Mouse (Mus musculus): ENCODE data around the gene Rabl2. TPM values are rescaled to one million over a fixed set of nuclear protein-coding genes. Genes with fewer than 3 reads are reported as not detected.

The Rabl2 gene
- polyA plus RNA-seq, 1 experiment from 2014 or later: 34.6 TPM

- no peak overlapping the region for H3K4me3 ChIP-seq (replicated peaks)
- no peak overlapping the region for H3K9ac ChIP-seq
- H3K9me3 ChIP-seq: no peaks in the 10 kb centered on the region
- no peak overlapping the region for H3K4me2 ChIP-seq
- 0 out of 2 replicates have a peak, but pooled peaks cover 3% of the 10 kb centered on the region for H3K36me3 ChIP-seq
- ATAC-seq (ENCODE audit: insufficient read depth, low FRiP score, low read depth): no peak
- no peaks in the 10 kb centered on the region for H3K4me1 ChIP-seq
- H3K27me3 ChIP-seq (replicated peaks): no peaks in the 10 kb centered on the region
- no peak overlapping the region for H3K27ac ChIP-seq
- 88% methylated on average over 5 of the region's 5 CpGs for WGBS
Measured at GRCm38 (mm10) chr15:89585101-89585500, 6.6 kb downstream of the Rabl2 start.

- no peak overlapping the region for H3K27ac ChIP-seq
- no peak for ATAC-seq (ENCODE audit: insufficient read depth, low FRiP score, low read depth)
Measured at GRCm38 (mm10) chr15:89582494-89582893, 9.2 kb downstream of the Rabl2 start.

DNA sequence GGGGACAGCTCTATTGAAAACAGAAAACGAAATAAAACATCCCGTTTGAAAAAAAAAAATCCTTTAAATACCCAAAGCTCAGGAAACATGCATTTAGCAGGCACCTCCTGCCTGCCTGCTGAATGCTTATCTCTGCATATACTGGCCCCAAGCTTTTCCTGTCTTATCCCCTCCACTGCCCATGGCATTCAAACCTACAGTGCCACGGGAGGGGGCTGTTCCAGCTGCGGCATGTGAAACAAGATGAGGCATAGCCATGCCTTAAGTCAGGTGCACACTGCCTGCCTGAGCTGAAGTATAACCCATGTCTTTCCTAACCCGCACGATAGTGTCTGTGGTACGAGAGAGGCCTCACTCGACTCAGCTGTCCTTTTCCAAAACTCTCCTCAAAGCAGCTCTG, 19.6 kb downstream of the Rabl2 start:
- Histone ChIP-seq H3K4me3 (replicated peaks) (no peak overlapping the region), H3K4me2 (no peak overlapping the region), H3K27ac (no peak overlapping the region), H3K9me3 (no peaks in the 10 kb centered on the region), H3K4me1 (no peaks in the 10 kb centered on the region), H3K36me3 (no peaks in the 10 kb centered on the region), H3K27me3 (replicated peaks) (no peaks in the 10 kb centered on the region), H3K9ac (no peak overlapping the region)
- no peak for ATAC-seq (ENCODE audit: insufficient read depth, low FRiP score, low read depth)
- WGBS: 68% methylated on average over 8 of the region's 8 CpGs

More at GRCm38 (mm10) chr15:89582494-89582893, 9.2 kb downstream of the Rabl2 start:
- WGBS: 84% methylated on average over 7 of the region's 7 CpGs
- no peak overlapping the region for H3K9ac ChIP-seq
- no peaks in the 10 kb centered on the region for H3K9me3 ChIP-seq
- no peak overlapping the region for H3K4me3 ChIP-seq (replicated peaks)
- H3K27me3 ChIP-seq (replicated peaks): no peaks in the 10 kb centered on the region
- no peak overlapping the region for H3K4me2 ChIP-seq
- H3K4me1 ChIP-seq: no peaks in the 10 kb centered on the region
- H3K36me3 ChIP-seq: 0 out of 2 replicates have a peak, but pooled peaks cover 3% of the 10 kb centered on the region

GRCm38 (mm10) chr15:89568114-89568513, 23.6 kb downstream of the Rabl2 start, which contains the start of gene Acr:
TSS of gene Acr (plus strand) at chr15:89568326.
- Histone ChIP-seq H3K4me3 (replicated peaks) (no peak within 1 kb of the TSS), H3K4me1 (no peaks in the 10 kb centered on the region), H3K27me3 (replicated peaks) (no peaks in the 10 kb centered on the region), H3K9me3 (no peaks in the 10 kb centered on the region), H3K27ac (no peak within 1 kb of the TSS), H3K36me3 (no peaks in the 10 kb centered on the region), H3K4me2 (no peak within 1 kb of the TSS), H3K9ac (no peak within 1 kb of the TSS)
- ATAC-seq (ENCODE audit: insufficient read depth, low FRiP score, low read depth): no peak
- 87% methylated on average over 6 of the region's 6 CpGs for WGBS

DNA sequence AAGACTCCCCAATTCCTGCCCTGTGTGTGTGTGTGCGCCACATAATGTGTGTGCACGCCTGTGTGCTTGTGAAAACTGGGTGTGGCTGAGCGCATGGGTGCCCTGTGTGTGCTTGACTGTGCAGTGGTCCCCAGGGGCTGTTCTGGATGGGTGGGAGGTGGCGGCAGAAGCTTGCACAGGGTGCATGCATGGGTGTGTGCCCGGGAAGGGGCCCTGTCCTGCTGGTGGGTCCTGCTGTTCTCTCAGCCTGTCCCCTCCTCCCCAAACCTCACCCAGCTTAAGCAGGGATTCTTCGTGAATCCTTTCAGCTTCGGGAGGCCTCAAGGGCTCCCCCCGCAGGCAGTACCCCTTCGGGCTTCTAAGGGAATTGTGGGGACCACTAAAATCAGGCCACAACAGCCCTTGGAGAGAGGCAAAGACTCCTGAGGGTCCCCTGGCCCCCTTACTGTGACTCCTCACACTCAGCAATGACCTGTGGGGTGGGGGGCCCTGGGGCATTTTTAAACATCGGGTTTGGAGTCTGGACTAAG, 32.5 kb downstream of the Rabl2 start:
- Histone ChIP-seq H3K9me3 (no peaks in the 10 kb centered on the region), H3K36me3 (no peaks in the 10 kb centered on the region), H3K4me1 (peaks cover 14% of the 10 kb centered on the region; the same call in 1 of the 2 replicates), H3K27ac (no peak overlapping the region), H3K27me3 (replicated peaks) (peaks cover 29% of the 10 kb centered on the region), H3K4me3 (replicated peaks) (no peak overlapping the region), H3K4me2 (no peak overlapping the region), H3K9ac (no peak overlapping the region)
- WGBS: 53% methylated on average over 10 of the region's 10 CpGs
- no peak for ATAC-seq (ENCODE audit: insufficient read depth, low FRiP score, low read depth)

GRCm38 (mm10) chr15:89557996-89558390, 33.7 kb downstream of the Rabl2 start:
- Histone ChIP-seq H3K4me1 (peaks cover 14% of the 10 kb centered on the region; the same call in 1 of the 2 replicates), H3K27me3 (replicated peaks) (peaks cover 29% of the 10 kb centered on the region), H3K9ac (no peak overlapping the region), H3K9me3 (no peaks in the 10 kb centered on the region), H3K27ac (no peak overlapping the region), H3K4me2 (peak overlapping the region; percentile 58), H3K36me3 (no peaks in the 10 kb centered on the region), H3K4me3 (replicated peaks) (peak overlapping the region; percentile 28)
- 21% methylated on average over 33 of the region's 34 CpGs for WGBS
- ATAC-seq (ENCODE audit: insufficient read depth, low FRiP score, low read depth): no peak

- Histone ChIP-seq H3K4me2 (peak overlapping the region; percentile 58), H3K4me3 (replicated peaks) (peak overlapping the region; percentile 28), H3K27ac (peak overlapping the region; percentile 54; the same call in 1 of the 2 replicates), H3K4me1 (peaks cover 14% of the 10 kb centered on the region; the same call in 1 of the 2 replicates), H3K36me3 (no peaks in the 10 kb centered on the region), H3K9ac (no peak overlapping the region), H3K9me3 (no peaks in the 10 kb centered on the region), H3K27me3 (replicated peaks) (peaks cover 29% of the 10 kb centered on the region)
- no peak for ATAC-seq (ENCODE audit: insufficient read depth, low FRiP score, low read depth)
- WGBS: 24% methylated on average over 40 of the region's 40 CpGs
Measured at GRCm38 (mm10) chr15:89557179-89557995, 34.3 kb downstream of the Rabl2 start.

DNA sequence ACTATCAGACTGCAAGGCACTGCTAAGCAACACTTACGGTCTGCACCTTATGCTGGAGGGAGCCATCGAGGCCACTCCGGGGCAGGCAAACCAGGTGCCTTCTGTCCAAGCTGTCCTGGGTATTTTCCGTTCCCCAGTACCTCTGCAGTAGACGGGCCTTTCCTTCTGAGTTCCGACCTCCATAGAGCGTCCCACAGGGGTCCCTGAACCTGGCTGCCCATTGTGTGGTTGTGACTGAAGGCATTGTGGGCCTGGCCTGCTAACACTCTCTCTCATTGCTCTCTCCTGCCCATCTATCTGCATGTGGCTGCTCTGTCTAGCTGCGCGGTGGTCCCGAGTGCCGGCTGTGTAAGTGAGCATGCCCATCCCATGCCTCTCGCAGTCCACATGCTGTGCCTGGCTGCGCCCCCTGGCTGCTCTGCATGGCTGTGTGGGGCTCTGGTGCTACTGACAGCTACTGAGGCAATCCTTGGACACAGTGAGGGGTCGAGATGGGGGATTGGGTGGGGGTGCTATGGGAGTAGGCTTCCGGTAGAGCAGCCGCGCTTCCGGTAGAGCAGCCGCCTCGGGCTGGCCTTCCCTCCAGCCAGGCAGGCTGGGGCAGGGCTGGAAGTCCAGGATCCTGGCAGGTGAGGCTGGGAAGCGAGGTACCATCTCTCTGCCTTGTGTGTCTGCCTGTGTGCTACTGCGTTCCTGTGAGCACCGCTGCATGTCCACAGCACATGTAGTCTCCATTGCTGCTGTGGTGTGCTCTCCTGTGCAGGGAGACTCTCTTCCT, 35.1 kb downstream of the Rabl2 start:
- peak overlapping the region; percentile 58 for H3K4me2 ChIP-seq
- peaks cover 29% of the 10 kb centered on the region for H3K27me3 ChIP-seq (replicated peaks)
- H3K27ac ChIP-seq: 0 out of 2 replicates have a peak overlapping the region, but pooled peaks have one; percentile 54
- H3K4me3 ChIP-seq (replicated peaks): 0 out of 2 replicates have a peak overlapping the region, but pooled peaks have one; percentile 6
- no peaks in the 10 kb centered on the region for H3K36me3 ChIP-seq
- H3K9me3 ChIP-seq: no peaks in the 10 kb centered on the region
- 42% methylated on average over 23 of the region's 23 CpGs for WGBS
- H3K9ac ChIP-seq: no peak overlapping the region
- no peak for ATAC-seq (ENCODE audit: insufficient read depth, low FRiP score, low read depth)
- peaks cover 14% of the 10 kb centered on the region; the same call in 1 of the 2 replicates for H3K4me1 ChIP-seq

DNA sequence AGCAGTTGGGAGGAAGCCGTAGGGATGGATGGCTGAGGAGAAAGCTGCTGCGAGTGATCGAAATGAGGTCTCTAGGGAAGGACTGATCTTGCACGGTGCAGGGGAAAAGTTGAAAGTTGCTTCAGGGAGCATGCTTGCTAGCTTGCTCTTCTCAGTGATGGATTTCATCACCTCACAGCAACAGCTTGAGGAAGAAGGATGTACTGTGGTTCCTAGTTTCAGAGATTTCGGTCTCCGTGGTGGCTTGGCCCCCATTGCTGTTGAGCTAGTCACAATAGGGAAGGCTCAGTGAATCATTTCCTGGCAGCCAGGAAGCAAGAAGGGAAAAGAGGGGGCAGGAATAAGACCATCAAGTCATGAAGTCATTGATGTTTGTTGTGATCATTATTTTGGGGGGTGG, 36.1 kb downstream of the Rabl2 start:
- peaks cover 29% of the 10 kb centered on the region for H3K27me3 ChIP-seq (replicated peaks)
- WGBS: 87% methylated on average over 6 of the region's 6 CpGs
- no peak for ATAC-seq (ENCODE audit: insufficient read depth, low FRiP score, low read depth)
- no peak overlapping the region for H3K9ac ChIP-seq
- no peak overlapping the region for H3K4me3 ChIP-seq (replicated peaks)
- peaks cover 14% of the 10 kb centered on the region; the same call in 1 of the 2 replicates for H3K4me1 ChIP-seq
- H3K27ac ChIP-seq: no peak overlapping the region
- H3K9me3 ChIP-seq: no peaks in the 10 kb centered on the region
- H3K4me2 ChIP-seq: no peak overlapping the region
- H3K36me3 ChIP-seq: no peaks in the 10 kb centered on the region

DNA sequence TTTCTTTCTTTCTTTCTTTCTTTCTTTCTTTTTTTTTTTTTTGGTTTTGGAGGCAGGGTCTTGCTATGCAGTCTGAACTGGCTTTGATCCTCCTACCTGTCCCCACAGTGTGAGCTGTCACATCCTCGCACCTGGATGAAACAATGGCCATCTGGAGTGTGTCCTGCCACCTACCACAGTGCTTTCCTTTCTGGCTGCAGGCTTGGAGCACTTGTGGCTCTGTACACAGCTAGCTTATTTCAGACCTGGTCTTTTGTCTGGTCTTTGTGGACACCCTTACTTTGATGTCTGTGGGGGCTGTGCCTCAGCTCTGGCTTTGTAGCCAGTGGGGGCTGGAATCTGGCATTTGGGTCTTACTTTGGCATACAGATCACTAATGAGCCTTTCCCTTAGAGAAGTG, 40.0 kb downstream of the Rabl2 start:
- Histone ChIP-seq H3K27ac (no peak overlapping the region), H3K9me3 (no peaks in the 10 kb centered on the region), H3K4me1 (0 out of 2 replicates have a peak, but pooled peaks cover 7% of the 10 kb centered on the region), H3K27me3 (replicated peaks) (peaks cover 21% of the 10 kb centered on the region), H3K36me3 (0 out of 2 replicates have a peak, but pooled peaks cover 9% of the 10 kb centered on the region), H3K4me3 (replicated peaks) (no peak overlapping the region), H3K4me2 (no peak overlapping the region), H3K9ac (no peak overlapping the region)
- ATAC-seq (ENCODE audit: insufficient read depth, low FRiP score, low read depth): no peak
- WGBS: 74% methylated on average over 1 of the region's 1 CpGs

- Histone ChIP-seq H3K4me2 (no peak overlapping the region), H3K9ac (no peak overlapping the region), H3K27me3 (replicated peaks) (peaks cover 16% of the 10 kb centered on the region), H3K27ac (no peak overlapping the region), H3K36me3 (0 out of 2 replicates have a peak, but pooled peaks cover 9% of the 10 kb centered on the region), H3K4me3 (replicated peaks) (no peak overlapping the region), H3K4me1 (0 out of 2 replicates have a peak, but pooled peaks cover 5% of the 10 kb centered on the region), H3K9me3 (no peaks in the 10 kb centered on the region)
- no peak for ATAC-seq (ENCODE audit: insufficient read depth, low FRiP score, low read depth)
- 89% methylated on average over 8 of the region's 8 CpGs for WGBS
Measured at GRCm38 (mm10) chr15:89550506-89550905, 41.2 kb downstream of the Rabl2 start.
